Mouse (Mus musculus) gastrocnemius, adult 18-20 months (tissue): ENCODE results near the gene Smg1. TPM values are rescaled to one million over a fixed set of nuclear protein-coding genes. Genes with fewer than 3 reads are reported as not detected.

Source experiments
- DNase-seq: peaks from one replicate; pipeline ENCODE4 v3.0.0; 2021; ENCODE audit warnings: low spot score
- long read RNA-seq, 2 experiments: library from polyadenylated mRNA; stranded (forward); transcript quantifications; one replicate each; pipeline ENCODE4 v2.0.0; 2021
- total RNA-seq, 2 experiments: library from RNA; stranded (reverse); gene quantifications; 2 replicates each; pipeline ENCODE4 v1.2.3; 2021

Smg1 gene
- total RNA-seq: 10 to 100 TPM; 19.5 to 23.6 TPM
- long read RNA-seq, experiment 1, full-length matches to known transcripts: 1 of 4 reads
- long read RNA-seq, experiment 1, partial matches to known transcripts: 3 of 4 reads
- long read RNA-seq, experiment 1, other reads (novel, unspliced or antisense): 0 of 4 reads
- long read RNA-seq, experiment 2, partial matches to known transcripts: 5 of 10 reads
- long read RNA-seq, experiment 2, other reads (novel, unspliced or antisense): 5 of 10 reads

- peak; percentile 100 for DNase-seq
Observed at GRCm38 (mm10) chr7:118243453-118244385, at the start of gene Smg1. TSS of gene Smg1 (minus strand) at chr7:118243670.

DNA sequence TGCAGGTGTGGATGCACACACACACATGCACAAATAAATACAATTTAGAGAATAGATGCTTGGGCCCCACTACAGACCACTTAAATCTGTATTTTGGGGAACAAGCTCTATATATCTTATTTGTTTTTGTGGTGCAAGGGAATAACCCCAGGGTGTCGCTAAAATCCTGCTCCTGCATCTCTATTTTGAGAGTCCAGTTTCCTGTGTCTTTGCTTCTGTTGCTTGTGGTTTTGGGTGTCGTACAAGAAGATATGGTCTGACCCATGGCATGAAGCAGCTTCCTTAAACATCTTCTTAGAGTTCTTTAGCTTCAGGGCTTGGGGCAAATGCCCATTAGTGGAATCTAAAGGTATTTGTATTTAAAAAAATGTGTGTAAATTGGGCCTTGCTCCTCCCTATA, 39.7 kb upstream of the Smg1 start:
- DNase-seq: no peak

GRCm38 (mm10) chr7:118282543-118282942, 39.1 kb upstream of the Smg1 start:
- no peak for DNase-seq

- DNase-seq: no peak
Observed at GRCm38 (mm10) chr7:118279521-118279920, 36.1 kb upstream of the Smg1 start.

- peak; percentile 68 for DNase-seq
Observed at GRCm38 (mm10) chr7:118277335-118277910, 34.0 kb upstream of the Smg1 start.

DNA sequence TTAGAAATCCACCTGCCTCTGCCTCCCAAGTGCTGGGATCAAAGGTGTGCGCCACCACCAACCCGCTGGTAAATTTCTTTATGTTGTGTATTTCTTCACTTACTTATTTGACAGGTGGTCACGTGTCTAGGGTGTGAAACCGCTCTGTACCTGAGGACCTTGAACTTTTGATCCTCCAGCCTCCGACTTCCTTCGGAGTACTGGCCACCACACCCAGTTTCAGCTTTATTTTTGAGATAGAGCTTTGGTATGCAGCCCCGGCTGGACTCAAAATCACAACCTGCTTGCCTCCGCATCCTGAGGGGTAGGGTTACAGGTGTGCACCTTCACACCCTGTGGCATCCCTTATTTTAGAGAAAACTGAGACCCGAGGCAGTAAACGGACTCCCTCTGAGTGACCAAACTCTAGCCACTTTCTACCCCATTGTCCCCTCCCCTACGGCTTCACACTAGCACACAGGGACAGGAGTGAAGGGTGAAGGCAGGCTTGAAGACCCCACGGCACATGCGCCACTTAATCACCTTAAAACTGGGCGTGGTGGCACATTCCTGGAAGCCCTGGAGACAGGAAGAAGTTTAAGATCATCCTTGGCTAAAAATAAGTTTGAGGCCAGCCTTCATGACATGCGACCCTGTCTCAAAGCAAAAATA, 33.3 kb upstream of the Smg1 start:
- DNase-seq: peak; percentile 18

DNA sequence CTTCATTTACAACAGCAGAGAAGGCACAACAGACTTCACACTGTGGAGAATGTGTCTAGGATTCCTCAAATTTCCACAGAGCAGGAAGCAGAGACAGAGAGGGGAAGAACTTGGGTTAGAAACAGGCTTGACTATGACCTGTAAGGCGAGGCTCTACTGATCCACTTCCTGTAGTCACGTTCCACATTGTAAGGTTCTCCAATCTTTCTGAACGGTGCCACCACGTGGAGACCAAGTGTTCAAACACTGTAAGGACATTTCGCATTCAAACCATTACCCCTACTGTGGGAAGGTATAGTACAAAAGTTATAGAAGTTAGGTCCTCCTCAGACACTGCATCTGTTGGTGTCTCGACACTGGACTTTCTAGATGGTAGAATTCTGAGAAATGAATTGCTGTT, 31.8 kb upstream of the Smg1 start:
- no peak for DNase-seq

- no peak for DNase-seq
Observed at GRCm38 (mm10) chr7:118274851-118275250, 31.4 kb upstream of the Smg1 start.

- no peak for DNase-seq
Observed at GRCm38 (mm10) chr7:118274169-118274568, 30.7 kb upstream of the Smg1 start.

DNA sequence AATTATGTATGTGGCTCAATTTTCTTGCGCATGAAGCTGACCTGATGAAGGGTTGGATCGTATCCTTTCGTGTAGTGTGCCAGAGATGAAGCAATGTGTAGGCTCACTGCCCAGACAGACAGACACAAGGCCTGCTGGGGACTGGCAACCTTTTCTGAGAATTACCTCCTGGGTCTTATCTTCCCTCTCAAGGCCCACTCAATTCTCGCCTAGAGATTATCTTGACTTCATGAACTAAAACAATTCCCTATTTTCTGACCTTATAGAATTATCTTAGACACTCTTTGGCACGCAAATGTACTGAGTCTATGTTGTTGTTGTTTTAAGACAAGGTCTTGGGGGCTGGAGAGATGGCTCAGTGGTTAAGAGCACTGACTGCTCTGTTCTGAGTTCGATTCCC, 22.6 kb upstream of the Smg1 start:
- peak; percentile 82 for DNase-seq

DNA sequence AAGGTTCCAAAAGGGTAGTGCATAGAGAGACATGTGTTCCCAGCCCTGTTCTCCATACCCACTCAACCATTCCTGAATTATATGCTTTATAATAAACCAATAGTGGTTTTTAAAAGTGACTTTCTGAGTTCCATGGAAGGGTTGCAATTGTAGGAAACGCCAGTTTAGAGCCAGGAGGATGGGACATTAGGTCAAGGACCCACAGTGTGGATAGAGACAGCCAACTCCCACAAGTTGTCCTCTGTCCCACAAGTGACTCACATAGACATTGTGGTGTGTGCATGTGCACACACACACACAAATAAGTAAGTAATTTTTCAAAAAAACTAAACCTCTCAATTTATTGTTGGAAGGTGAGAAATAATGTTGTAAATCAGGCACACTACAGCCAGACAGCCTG, 20.1 kb upstream of the Smg1 start:
- no peak for DNase-seq

DNA sequence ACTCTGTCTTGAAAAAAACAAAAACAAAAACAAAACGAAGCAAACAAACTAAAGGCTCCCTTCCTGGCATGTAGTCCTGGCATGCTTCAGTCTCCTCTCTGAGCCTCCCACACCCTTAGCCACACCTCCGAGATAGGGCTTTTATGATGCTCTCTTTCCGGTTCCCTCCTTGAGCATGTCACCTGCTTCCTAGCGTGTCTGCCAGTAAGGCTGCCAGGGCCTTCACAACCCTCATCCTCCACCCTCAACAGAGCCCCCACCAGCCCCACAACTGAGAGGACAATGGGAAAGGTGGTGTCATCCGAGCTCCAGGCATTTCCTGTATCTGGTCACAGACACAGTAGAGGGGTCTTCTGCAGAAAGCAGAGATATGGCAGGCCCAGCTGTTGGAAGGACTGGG, 18.9 kb upstream of the Smg1 start:
- DNase-seq: no peak

DNA sequence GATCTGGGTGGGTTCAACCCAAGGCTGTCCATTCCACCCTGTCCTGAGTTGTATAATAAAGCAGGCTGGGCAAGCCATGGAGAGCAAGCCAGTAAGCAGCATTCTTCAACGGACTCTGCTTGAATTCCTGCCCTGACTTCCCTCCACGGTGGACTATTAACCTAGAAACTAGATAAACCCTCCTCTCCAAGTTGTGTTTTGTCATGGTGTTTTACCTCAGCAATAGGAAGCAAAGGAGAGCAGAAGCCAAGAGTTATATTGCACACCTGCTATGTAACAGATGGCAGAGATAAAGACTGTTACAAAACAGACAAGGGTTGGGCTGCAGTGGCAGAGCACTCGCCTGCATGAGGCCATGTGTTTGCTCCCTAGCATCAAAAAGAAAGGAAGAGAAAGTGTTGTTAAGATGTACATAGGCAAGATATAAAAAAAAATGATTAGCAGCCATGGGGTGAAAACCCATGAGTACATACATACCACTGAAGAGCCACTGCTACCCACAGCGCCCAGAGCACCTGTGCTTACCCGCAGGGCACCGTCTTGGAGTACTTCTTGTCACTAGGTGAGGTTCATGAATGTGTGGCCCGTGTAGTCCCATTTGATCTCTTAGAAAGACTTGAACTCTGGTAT, 16.3 kb upstream of the Smg1 start:
- DNase-seq: no peak

DNA sequence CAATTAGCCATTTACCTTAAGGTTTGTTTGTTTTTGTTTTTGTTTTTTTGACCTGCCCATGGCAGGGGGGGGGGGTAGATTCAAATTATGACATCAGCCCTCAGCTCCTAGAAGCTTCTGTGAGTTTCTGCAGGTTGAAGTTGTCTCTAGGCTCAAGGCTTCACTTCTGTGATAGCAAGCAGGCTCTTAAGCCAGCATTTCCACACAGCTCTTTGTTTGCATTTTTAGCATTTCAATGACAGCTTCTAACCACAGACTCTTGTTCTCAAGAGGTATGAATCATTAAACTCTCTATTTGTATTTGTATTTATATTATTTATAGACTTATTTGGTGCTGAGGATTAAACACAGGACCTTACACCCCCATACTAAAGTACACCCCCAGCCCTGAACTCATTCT, 15.0 kb upstream of the Smg1 start:
- DNase-seq: no peak

DNA sequence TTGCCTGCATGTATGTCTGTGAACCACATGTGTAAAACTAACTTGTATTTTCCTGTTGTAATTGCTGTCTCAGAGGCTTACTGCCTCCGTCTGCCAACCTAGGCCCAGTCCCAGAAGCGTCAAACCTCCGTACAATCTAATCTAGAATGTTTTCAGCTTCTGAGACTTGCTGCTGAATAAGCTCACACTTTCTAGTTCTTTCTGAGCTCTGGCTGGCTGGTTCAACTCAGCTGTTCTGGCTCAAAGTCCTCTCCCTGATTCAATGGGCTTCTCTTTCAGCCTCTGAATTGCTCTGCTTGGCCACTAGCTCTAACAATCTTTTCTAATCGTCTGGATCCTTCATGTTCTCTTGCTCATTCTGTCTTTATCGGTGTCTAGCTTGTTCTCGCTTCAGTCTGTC, 13.3 kb upstream of the Smg1 start:
- DNase-seq: no peak

DNA sequence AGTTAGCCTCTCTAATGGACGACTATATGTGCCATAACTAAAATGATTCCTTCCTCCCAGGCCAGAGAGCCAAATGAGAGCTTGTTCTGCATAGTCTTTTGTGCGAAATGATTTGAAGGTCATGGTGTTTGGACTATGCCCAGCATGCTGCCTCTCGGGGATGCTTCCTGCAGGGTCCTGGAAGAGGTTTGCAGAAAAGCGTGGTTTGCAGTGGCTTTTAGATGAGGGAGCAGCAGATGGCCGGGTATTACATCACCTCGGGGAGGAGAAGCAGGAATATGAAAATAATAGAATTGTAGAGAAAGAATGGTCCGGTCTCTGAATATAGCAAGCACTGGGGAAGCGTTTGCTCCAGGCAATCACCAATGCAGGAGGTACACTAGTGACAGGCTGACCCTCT, 11.0 kb upstream of the Smg1 start:
- DNase-seq: peak; percentile 54

DNA sequence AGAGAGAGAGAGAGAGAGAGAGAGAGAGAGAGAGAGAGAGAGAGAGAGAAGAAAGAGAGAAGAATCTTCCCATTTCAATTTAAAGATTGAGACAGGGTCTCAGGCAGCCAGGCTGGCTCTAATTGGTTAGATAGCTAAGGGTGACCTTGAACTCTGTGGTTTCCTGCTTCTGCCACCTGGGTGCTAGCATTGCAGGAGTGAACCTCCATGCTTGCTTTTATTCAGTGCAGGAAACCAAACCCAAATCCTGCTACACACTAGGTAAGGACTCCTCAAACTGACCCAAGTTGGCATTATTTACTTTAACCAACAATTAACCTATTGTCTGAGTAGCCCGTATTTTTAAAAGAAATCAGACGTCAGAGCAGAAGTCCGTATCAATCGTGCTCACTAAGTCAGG, 10.5 kb upstream of the Smg1 start:
- DNase-seq: no peak

DNA sequence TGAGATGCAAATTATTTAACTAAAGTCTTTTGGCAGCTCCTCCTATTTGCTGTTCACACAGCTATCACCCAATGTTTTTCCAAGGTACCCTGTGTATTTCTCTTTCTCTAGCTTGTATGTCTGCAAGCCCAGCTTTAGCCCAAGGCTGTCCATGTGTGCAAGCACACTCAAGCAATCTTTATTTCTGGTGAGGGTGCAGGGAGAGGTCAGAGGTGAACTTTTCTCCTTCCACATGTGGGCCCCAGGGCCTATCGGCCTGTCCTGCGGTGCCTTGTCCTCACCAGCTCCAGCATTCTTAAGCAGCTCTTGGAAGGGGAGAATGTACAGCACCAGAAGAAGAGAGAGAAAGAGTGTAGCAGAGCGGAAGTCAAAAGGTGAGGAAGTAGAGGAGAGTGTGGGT, 9.5 kb upstream of the Smg1 start:
- DNase-seq: peak; percentile 20

DNA sequence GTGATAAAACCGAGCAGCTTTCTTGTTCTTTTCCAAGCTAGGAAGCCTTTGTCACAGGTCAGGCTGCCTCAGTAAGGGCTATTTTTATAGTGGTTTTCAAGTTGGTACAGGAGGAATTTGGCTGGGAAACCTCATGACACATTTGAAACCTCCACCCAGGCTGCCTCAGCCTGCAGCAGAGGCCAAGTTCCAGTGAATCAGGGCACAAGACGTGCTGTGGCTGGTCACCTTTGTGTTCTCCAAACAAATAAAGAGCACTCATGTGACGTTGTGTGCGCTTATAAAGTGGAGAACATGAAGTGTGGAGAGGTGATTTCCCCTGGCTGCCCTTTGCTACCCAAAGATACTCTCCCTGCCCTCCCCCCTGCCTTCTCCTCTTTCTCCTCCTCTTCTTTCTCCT, 8.9 kb upstream of the Smg1 start:
- DNase-seq: peak; percentile 89

DNA sequence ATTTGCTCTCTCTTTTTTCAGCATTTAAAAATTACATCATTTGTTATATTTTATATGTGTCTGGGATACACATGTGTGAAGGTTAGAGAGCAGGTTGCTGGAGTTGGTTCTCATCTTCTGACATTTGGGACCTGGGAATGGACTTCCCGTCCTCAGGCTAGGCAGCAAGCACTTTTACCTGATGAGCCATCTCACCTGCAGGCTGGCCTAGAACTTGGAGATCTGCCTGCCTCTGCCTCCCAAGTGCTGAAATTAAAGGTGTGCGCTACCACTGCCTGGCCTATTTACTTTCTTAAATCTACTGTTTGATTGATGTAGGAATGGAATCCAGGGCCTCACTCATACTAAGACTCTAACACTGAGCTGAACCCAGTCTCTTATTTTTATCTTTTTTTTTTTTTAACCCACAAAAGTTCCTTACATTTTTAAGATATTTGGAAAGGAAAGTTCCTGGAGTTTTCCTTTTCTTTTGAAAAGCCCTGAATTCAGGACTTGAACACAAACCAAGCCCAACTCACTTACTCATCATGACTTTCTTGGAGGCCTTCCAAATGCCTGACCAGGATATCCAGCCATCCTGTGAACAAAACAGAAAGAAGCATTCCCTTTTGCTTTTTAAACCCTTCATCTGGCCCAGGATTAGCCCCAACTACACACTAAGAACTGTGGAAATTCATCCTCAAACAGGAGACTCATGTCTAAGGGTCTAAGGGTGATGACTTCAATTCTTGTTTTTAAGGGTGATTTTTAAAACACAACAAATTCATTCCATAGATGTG, 8.1 kb upstream of the Smg1 start:
- peak; percentile 52 for DNase-seq
